Mouse (Mus musculus): ENCODE results near the gene Apopt1.

The Apopt1 gene

DNA sequence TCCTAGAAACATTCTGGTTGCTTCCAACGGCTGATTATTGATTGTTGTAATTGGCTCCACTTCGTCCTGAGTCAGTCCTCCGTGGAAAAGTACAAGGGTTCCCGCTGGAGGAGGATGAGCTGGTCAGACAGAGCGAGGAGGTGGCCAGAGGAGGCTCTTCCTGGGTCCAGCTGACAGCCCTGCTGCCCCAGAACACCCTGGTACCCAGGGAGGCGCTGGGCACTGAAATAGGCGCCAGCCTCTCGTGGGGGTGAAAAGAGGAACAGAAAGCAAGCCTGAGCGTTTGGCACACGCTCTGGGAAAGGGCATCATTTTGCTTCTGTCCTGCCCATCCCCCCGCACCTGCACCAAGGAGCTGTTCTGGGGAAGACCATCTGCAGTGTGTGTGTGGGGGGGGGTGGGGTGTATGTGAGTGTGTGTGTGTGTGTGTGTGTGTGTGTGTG is 30.9 kb downstream of the Apopt1 start:
- no peak for DNase-seq (ENCODE audit: low spot score in 2 of 2)

DNA sequence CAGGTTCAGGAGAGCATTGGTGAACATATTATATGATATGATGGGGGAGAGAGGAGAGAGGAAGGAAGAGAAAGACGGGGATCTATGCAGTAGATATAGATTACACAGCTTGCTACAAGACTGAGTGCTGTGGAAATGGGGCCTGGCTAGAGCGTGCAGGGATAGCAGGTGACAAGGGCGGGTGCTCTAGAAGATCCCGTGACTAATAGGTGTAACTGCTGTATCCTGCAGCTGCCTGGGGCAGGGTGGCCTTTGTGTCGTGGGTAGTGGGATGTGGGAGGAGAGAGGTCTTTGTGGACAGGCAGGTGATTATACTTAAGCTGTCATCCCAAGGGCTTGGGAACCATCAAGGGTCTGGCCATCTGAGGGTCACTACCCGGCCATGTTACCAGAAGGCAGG is 32.2 kb downstream of the Apopt1 start:
- no peak for DNase-seq (ENCODE audit: low spot score in 2 of 2)

DNA sequence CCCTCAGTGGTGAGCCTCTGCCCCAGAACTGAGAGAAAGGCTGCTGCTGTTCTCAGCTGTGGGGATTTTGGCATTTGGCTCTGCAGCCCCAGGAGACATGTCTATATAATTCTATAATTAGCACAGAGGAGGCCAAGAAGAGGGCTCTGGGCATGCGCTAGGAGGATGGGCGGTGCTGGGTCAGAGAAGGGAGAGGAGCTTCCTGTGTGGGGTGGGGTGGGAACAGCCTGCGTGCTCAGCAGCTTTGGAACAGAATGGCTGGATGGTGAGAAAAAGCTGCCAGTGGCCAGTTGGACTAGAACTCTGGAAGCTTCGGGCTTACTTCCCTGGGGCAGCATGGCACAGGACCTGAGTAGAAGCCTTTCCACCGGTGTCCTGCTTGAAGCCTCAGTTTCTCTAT is 33.0 kb downstream of the Apopt1 start:
- no peak for DNase-seq (ENCODE audit: low spot score in 2 of 2)

DNA sequence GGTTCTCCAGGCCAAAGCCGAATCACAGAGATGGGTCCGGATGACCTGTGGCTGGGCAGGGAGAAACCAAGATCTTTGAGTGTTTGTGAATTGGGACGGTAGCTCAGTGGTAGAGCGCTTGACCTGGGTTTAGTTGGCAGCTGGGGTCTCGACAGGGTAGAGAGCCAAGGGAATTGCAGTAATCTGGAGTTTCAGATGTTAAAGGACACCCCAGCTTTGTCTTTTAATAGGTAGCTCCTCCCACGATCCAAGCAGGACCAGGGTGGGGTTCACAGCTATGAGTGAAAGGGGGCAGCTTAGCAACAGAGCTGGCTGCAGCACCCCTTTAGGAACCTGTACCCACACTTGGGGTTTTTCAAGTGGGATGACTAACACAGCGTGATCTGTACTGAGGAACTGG is 34.4 kb downstream of the Apopt1 start:
- DNase-seq (ENCODE audit: low spot score in 2 of 2) = no peak

DNA sequence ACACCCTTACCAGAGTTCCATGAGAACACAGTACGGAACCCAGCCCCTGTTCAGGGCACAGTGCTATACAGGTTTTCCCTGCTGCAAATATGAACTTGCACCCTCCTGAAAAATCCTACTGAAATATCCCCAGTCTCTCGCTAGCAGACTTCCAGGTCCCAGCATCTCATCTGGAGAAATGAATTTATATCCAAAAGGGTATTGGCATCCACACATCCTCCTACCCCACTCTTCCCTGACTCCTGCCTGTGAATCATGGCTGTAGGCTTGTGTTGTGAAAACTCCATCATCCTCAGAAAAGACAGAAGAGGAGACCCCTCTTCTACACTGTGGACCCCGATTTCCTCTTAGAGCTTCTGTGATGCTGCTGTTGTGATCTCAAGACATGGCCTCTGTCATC is 37.7 kb downstream of the Apopt1 start:
- DNase-seq (ENCODE audit: low spot score in 2 of 2) = no peak

DNA sequence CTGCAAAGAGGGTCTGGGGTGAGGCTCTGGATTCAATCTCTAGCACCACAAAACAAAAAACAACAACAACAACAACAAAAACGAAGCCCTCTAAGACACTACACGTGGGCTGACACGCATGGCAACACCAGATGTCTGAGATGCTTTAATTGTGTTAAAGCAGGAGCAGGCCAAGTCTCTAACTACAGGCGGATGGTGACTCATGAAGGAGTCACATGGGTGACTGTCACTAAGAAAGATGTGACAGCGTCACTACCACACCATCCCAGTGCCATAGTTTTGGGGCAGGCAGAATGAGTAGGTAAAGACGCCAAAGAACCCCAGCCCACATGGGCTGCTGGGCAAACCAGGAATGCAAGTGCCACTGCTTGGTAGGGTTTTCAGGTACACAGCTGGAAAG is 39.4 kb downstream of the Apopt1 start:
- DNase-seq (ENCODE audit: low spot score in 2 of 2) = no peak

DNA sequence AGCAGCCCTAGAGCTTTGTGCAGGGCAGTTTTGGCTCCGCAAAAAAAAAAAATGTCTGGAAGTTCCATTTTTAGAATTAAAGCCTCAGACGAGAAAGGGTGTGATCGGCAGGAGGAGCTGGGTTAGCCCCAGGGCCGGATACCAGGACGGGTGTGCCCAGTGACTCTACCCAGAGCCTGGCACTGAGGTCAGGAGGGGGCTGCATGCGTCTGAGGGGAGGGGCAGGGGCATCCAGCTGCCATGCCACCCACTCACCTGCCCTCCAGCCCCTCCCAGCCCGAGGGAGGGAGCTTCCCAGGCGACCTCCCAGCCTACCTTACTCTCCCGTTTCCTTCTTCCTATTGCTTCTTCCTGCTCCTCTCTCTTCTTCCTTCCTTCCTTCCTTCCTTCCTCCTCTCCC is 40.3 kb downstream of the Apopt1 start:
- DNase-seq (ENCODE audit: low spot score in 2 of 2) = no peak

DNA sequence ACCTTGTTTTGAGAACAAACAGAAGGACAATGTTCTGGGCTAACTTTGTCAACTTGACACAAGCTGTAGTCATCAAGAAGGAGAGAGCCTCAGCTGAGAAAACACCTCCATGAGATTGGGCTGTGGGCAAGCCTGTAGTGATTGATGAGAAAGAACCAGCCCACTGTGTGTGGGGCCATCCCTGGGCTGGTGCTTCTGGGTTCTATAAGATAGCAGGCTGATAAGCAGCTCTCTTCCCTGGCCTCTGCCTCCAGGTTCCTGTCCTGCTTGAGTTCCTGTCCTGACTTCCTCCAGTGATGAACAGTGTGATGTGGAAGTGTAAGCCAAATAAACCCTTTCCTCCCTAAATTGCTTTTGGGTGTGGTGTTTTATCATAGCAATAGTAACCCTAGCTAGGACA is 41.6 kb downstream of the Apopt1 start:
- DNase-seq (ENCODE audit: low spot score in 2 of 2) = no peak

DNA sequence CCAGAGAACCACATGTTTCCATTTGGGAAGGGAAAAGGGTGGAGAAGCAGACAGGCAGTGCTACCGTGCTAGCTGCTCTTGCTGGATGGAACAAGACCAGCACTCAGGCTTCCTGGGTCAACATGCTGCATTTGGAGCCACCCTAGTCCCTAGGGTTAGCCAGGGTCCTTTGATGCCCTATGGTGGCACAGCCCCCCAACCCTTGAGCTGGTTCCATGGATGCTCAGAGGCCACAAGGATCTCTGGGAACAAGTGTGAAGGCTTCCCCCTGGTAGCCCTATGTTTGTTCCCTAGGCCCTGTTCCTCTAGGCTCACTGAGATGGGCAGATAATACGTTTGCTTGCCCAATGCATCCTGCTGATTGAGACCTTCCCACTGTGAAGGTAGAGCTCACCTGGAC is 42.2 kb downstream of the Apopt1 start:
- no peak for DNase-seq (ENCODE audit: low spot score in 2 of 2)

DNA sequence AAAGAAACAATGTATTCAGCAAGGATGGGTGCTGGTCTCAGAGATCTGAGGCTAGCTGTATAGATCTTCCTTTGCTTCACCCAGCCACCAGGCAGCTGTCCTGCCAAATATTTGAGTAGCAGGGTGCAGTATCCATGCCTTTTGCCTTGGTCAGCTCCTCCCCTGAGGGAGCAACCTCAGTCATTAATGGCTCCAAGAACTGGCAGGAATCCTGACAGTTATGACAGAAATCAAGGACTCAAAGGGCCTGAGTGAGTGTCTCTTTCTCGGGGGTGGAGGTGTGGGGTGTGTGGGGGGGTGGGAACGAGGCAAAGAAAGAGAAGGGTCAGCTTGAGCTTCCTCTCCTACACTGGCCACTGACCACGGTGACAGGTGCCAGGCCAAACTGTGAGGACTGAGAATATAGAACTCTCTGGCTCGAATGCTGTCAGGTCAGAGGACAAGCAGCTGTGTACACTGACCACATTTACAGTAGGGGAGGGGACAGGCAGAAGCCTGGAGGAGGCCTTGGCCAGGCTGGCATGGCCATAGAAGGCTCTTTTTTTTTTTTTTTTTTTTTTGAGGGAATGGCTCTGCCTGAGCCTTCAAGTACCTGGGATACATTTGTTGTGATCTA is 43.1 kb downstream of the Apopt1 start:
- DNase-seq (ENCODE audit: low spot score in 2 of 2) = no peak

DNA sequence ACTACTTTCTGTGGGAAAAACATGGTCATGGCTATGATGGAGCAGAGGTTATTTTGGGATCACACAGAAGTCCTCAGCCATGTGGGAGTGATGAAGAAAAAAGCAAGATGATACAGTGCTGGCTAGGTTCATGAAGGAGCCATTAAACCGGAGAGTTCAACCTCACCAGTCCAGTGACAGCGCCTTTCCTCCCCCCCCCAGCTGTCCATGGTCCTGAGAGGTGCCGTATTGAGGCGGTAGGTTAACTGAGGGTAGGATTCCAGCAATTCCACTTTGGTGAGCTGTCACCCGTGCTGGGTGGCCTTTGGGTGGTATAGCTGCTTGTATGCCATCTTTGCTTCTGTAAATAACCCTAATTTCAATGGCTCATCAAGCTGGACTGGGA is 43.6 kb downstream of the Apopt1 start:
- DNase-seq (ENCODE audit: low spot score in 2 of 2) = no peak

DNA sequence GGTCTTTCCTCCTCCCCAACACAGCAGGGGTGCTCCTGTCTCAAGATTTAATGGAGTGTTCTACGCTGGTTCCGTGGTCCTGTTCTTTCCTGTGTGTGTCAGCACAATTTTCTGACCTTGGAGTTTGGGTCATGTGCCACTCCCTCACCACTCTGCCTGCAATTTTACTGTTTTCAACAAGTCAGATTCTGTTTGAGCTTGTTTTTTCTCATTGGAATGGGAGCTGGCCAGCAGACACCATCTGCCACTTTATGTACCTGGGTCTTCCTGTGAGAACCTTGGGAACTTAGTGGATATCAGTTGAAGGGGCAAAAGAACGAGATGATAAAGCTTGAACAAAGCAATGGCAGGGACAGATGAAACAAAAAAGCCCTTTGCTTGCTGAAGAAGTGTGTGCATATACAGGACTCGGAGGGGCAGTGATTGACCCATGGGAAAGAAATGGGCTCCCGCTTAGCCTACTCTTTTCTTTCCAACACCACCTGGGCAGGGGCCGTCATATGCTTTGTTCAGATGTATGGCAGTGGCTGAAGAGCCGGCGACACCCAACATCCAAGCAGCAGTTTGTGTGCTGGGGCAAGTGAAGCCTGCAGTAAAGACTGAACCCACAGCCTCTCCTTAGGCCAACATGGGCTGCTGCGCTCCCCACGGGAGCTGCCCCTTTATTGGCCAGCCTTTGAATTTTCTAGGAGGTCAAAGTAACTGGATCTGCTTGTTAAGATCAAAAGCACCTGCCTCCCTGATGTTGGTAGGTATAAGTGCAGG is 44.7 kb downstream of the Apopt1 start:
- DNase-seq (ENCODE audit: low spot score in 2 of 2) = no peak

DNA sequence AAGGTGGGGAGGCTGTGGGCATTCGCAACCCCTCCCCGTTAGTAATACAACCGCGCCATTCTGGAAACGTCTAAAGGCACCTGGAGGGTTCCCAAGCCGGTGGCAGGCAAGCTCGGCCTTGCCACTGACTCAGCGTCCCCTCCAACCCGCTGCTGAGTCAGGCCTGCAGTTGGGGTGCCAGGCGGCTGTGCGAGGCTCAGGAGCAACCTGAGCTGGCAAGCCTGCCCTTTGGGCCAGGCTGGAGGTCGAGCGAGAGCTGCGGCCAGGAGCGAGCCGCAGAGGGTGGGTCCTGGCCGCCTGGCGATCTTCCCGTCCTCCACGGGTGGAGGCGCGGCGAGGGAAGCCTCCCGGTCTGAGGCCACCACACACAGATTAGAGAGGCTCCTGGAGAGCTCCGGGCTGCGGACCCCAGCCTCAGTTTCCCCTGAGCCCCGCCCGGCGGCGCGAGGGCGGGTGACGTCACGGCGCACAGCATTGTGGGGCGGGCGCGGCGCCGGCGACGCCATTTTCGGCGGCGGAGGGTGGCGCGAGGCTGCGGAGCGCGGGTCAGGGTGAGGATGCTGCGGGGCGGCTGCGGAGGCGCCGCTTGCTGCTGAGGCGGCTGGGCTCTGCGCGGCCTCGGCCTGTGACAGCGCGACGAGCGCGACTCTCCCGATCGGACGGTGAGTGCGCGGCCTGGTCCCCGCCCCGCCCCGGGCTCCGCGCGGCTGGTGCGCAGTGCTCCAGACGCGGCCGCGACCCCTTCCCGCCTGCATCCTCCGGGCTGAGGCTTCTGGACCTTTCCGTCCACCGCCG is 45.5 kb downstream of the Apopt1 start, which contains the start of gene Klc1:
Klc1 (plus strand) TSS at position 469 of the 795 bp plus-strand sequence.
- DNase-seq (ENCODE audit: low spot score in 2 of 2) = peak; percentile 52 to 77

DNA sequence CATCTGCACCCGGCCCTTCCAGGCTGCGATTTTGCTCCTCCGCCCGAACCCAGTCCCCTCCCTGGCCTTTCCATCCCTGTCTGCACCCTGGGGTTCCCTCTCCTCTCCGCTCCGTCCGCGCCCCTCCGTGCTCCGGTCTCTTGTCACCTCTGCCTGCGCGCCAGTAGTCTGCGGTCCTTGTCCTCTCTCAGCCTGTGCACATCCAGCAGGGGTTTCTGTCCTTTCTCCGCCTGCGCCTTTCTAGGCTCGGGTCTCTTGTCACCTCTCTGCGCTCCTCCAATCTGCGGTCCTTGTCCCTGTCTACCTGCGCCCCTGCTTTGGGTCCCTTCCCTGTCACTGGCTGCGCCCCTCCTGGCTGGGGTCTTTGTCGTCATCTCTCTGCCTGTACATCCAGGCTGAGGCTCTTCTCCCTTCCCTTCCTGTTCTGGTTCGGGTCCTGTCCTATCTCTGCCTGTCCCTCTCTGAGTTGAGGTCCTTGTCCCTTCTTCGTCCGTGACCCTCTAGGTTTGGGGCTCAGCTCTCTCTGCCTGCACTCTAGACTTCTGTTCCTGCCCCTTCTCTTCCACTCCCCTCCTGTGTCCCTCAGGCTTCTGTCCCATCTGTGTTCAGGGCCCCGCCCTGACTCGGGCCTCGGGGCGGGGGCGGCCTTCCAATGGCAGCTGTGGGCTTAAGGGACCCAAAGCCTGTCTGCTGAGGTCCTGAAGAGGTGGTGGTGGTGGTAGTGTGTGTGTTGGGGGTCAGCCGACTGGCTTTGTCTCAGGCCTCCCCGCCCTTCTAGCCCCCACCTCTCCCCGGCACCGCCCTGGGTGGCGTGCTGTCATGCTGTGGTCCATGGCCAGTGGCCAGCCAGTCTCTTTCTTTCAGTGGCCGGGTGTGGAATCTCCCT is 46.4 kb downstream of the Apopt1 start:
- DNase-seq (ENCODE audit: low spot score in 2 of 2) = peak; percentile 28 to 34

DNA sequence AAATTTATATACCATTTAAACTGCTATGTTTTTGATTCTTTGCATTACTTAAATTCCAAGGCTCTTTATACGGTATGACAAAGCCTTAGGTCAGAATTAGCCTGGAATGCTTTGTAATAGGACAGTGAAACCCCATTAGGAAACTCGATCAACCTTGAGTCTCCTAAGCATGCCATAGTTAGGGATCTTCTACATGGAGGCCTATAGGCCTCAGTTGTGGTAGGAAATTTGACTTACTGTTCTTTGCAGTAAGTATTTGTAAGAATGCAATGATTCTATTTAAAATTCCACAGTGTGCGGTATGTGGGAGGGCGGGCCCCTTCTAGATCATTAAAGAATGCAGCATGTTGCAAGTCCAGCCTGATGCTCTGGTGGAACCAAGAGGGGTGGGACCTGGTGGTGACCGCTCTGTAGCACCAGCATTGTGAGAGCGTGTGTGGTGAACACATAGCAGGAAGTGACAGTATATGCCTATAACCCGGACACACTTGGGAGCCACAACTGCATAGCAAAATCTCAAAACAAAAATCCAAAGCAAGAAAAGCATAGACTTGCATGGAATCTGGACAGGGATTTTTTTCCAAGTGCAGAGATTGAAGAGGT is 47.3 kb downstream of the Apopt1 start:
- DNase-seq (ENCODE audit: low spot score in 2 of 2) = no peak

DNA sequence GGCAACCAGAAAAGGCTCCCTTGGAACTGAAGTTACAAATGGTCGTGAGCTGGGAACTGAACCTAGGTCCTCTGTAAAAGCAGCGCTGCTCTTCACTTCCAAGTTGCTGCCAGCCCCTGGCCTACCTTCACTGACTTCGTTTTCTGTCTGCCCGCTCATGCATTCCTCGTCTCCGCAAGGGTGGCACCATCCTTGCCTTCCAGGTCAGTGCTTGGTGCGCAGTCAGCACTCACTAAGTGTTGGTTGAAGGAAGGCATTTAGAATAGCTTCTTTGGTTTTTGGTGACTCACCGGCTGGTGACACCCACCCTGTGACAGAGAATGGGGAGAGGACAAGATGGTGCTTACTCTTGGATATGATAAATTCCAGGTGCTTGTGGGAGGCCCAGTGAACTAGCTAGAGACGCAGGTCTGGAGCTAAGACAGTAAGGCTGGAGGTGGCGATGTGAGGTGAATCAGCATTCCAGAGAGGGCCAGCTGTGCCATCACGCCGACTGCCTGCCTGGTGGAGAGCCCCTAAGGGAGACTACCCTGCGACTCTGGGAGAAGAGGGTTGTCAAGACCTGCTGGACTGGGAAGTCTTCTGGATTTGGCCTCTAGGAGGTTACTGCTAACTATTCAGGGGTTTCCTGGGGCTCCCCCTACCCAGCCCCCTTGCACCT is 49.7 kb downstream of the Apopt1 start:
- no peak for DNase-seq (ENCODE audit: low spot score in 2 of 2)

DNA sequence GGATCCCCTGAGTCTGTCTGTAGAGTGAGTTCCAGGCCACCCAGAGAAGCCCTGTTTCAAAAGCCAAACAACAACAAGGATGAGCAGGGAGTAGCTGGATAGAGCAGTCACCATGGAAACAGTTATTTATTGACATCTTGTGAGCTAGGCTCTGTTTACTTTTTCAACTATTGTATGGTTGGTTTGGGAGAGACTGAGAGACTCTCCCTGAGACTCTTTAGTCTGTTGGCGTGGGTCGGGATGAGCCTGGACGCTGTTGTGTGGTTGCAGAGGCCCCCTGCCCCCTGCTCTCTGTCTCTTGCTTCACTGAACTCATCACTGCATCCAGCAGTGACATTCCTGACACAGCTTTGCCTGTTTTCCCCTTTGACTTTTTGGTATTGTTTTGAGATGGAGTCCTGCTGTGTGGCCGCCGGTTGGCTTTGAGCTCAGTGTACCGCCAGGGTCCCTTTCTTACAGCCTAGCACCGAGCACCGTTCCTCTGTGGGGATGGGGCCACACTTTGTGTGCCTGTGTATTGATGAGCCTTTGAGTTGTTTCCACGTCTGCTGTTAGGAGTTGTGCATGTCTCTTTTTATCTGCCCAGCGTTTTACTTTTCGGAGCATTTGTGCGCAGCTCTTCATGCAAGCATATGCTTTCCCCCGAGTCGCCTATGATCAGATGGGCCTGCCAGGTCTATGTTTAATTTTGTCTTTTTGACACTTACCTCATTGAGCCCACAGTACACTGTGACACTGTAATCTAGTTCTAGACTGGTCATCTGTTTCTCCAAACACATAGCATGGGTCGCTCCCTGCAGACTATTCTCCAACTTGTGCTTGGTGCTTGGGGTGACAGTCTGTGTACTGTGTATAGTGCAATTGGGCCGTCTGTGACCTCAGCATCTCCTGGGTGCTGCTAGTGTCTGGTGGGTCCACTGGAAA is 53.5 kb downstream of the Apopt1 start:
- no peak for DNase-seq (ENCODE audit: low spot score in 2 of 2)

DNA sequence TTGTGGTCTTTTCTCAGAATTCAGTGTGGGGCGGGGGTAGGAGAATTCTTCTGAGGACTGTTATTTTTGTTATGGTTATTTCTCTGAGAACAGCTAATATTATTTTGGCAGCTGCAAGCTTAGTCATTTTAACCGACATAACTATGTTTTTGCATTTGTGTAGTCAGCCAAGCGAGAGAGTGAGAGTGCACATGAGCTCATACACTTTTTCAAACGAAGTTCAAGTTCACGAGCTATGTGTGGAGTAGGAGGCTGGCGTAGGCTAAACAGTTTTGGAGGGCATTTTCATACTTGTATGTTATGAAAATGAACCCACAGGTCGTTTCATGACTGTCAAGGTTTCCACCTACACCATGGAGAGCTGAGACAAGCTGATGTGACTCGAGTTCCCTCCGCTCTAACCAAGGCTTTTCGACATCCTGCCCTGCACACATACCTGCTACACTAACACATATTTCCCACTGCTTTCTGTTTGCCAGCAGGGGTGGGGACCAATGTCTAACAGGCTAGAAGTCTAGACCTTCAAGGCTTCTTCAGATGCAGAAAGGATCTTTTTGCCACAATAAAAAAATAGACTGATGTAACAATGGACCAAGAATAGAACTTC is 55.4 kb downstream of the Apopt1 start:
- no peak for DNase-seq (ENCODE audit: low spot score in 2 of 2)

DNA sequence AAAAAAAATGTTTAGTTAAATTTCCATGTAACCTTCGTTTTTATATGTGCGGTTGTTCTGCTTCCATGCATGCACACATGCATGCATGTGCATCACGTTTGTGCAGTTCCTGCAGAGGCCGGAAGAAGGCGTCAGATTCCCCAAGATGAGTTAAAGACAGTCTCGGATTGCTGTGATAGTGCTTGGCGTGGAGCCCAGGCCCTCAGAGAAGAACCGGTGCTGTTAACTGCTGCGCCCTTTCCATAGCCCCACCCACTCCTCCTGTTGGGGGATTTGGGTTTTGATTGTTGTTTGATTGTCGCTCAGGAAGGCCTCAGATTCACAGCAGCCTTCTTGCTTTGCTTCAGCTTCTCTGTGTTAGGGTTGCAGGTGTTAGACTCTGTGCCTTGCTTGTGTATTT is 56.2 kb downstream of the Apopt1 start:
- peak; percentile 36 to 38 for DNase-seq (ENCODE audit: low spot score in 2 of 2)
